Mouse (Mus musculus): ENCODE results near the gene Gpx6. TPM values are rescaled to one million over a fixed set of nuclear protein-coding genes. Genes with fewer than 3 reads are reported as not detected.

Gpx6 gene
- total RNA-seq, 2 experiments from 2014 or later, result not detected

GRCm38 (mm10) chr13:21322509-21323375 is 10.8 kb downstream of the Gpx6 start:
- no peak for ATAC-seq (replicated peaks; ENCODE audit: low FRiP score, poor library complexity, severe bottlenecking)

- ATAC-seq (replicated peaks; ENCODE audit: low FRiP score, poor library complexity, severe bottlenecking), result no peak
Measured at GRCm38 (mm10) chr13:21323405-21323804, 11.5 kb downstream of the Gpx6 start.

- ATAC-seq (replicated peaks; ENCODE audit: low FRiP score, poor library complexity, severe bottlenecking), result no peak
Measured at GRCm38 (mm10) chr13:21326191-21326590, 14.3 kb downstream of the Gpx6 start.

GRCm38 (mm10) chr13:21326657-21327211 is 14.8 kb downstream of the Gpx6 start:
- no peak for ATAC-seq (replicated peaks; ENCODE audit: low FRiP score, poor library complexity, severe bottlenecking)

- ATAC-seq (replicated peaks; ENCODE audit: low FRiP score, poor library complexity, severe bottlenecking), result no peak
Measured at GRCm38 (mm10) chr13:21327424-21327823, 15.5 kb downstream of the Gpx6 start.

GRCm38 (mm10) chr13:21346610-21347009 is 34.7 kb downstream of the Gpx6 start, which contains the start of gene Olfr1367:
TSS of gene Olfr1367 (plus strand) at chr13:21346910.
- no peak for ATAC-seq (replicated peaks; ENCODE audit: low FRiP score, poor library complexity, severe bottlenecking)

GRCm38 (mm10) chr13:21350593-21350992 is 38.7 kb downstream of the Gpx6 start:
- no peak for ATAC-seq (replicated peaks; ENCODE audit: low FRiP score, poor library complexity, severe bottlenecking)

GRCm38 (mm10) chr13:21362621-21363248 is 50.8 kb downstream of the Gpx6 start, which contains the start of gene Zscan12:
TSS of gene Zscan12 (plus strand) at chr13:21362820.
- ATAC-seq (replicated peaks; ENCODE audit: low FRiP score, poor library complexity, severe bottlenecking), result peak; percentile 99

GRCm38 (mm10) chr13:21363719-21364118 is 51.8 kb downstream of the Gpx6 start:
- no peak for ATAC-seq (replicated peaks; ENCODE audit: low FRiP score, poor library complexity, severe bottlenecking)

GRCm38 (mm10) chr13:21366635-21367034 is 54.7 kb downstream of the Gpx6 start:
- ATAC-seq (replicated peaks; ENCODE audit: low FRiP score, poor library complexity, severe bottlenecking), result no peak

Other genes starting within 250 kb of the Gpx6 start
- gene Olfr1370, start 237.2 kb upstream of the Gpx6 start, total RNA-seq (2015; ENCODE audit: low replicate concordance), result not detected in 2 replicates
- gene Olfr1370, start 237.2 kb upstream of the Gpx6 start, total RNA-seq (2017; ENCODE audit: low replicate concordance), result 0.14 TPM in 1 of 2 replicates, not detected in the other
- gene Olfr1369-ps1, start 200.6 kb upstream of the Gpx6 start, total RNA-seq (2015; ENCODE audit: low replicate concordance), result not detected in 2 replicates
- gene Olfr1369-ps1, start 200.6 kb upstream of the Gpx6 start, total RNA-seq (2017; ENCODE audit: low replicate concordance), result not detected in 2 replicates
- not detected in 2 replicates for gene Olfr263, start 182.5 kb upstream of the Gpx6 start, total RNA-seq (2015; ENCODE audit: low replicate concordance)
- not detected in 2 replicates for gene Olfr263, start 182.5 kb upstream of the Gpx6 start, total RNA-seq (2017; ENCODE audit: low replicate concordance)
- gene Olfr1368, start 166.3 kb upstream of the Gpx6 start, total RNA-seq (2015; ENCODE audit: low replicate concordance), result not detected in 2 replicates
- gene Olfr1368, start 166.3 kb upstream of the Gpx6 start, total RNA-seq (2017; ENCODE audit: low replicate concordance), result not detected in 2 replicates
- 11.9 and 18.4 TPM in 2 replicates for gene Trim27, start 132.7 kb upstream of the Gpx6 start, total RNA-seq (2015; ENCODE audit: low replicate concordance)
- 37.4 and 42.5 TPM in 2 replicates for gene Trim27, start 132.7 kb upstream of the Gpx6 start, total RNA-seq (2017; ENCODE audit: low replicate concordance)
- not detected in 2 replicates for gene Gpx5, start 19.4 kb upstream of the Gpx6 start, total RNA-seq (2015; ENCODE audit: low replicate concordance)
- gene Gpx5, start 19.4 kb upstream of the Gpx6 start, total RNA-seq (2017; ENCODE audit: low replicate concordance), result not detected in 2 replicates
- gene Olfr1367, start 34.8 kb downstream of the Gpx6 start, total RNA-seq (2015; ENCODE audit: low replicate concordance), result not detected in 2 replicates
- not detected in 2 replicates for gene Olfr1367, start 34.8 kb downstream of the Gpx6 start, total RNA-seq (2017; ENCODE audit: low replicate concordance)
- 0.84 TPM in 1 of 2 replicates, not detected in the other for gene Zscan12, start 50.7 kb downstream of the Gpx6 start, total RNA-seq (2015; ENCODE audit: low replicate concordance)
- 0.70 and 1.4 TPM in 2 replicates for gene Zscan12, start 50.7 kb downstream of the Gpx6 start, total RNA-seq (2017; ENCODE audit: low replicate concordance)
- 16.9 and 23.6 TPM in 2 replicates for gene Zkscan3, start 90.6 kb downstream of the Gpx6 start, total RNA-seq (2015; ENCODE audit: low replicate concordance)
- gene Zkscan3, start 90.6 kb downstream of the Gpx6 start, total RNA-seq (2017; ENCODE audit: low replicate concordance), result 13.9 and 19.9 TPM in 2 replicates
- not detected in 2 replicates for gene Pgbd1, start 128.9 kb downstream of the Gpx6 start, total RNA-seq (2015; ENCODE audit: low replicate concordance)
- gene Pgbd1, start 128.9 kb downstream of the Gpx6 start, total RNA-seq (2017; ENCODE audit: low replicate concordance), result 1.1 TPM in 1 of 2 replicates, not detected in the other
- gene Zscan26, start 141.6 kb downstream of the Gpx6 start, total RNA-seq (2015; ENCODE audit: low replicate concordance), result 3.8 and 4.8 TPM in 2 replicates
- 1.7 and 2.2 TPM in 2 replicates for gene Zscan26, start 141.6 kb downstream of the Gpx6 start, total RNA-seq (2017; ENCODE audit: low replicate concordance)
- 1.3 TPM in 1 of 2 replicates, not detected in the other for gene Nkapl, start 156.4 kb downstream of the Gpx6 start, total RNA-seq (2015; ENCODE audit: low replicate concordance)
- not detected in 2 replicates for gene Nkapl, start 156.4 kb downstream of the Gpx6 start, total RNA-seq (2017; ENCODE audit: low replicate concordance)
- not detected in 2 replicates for gene Zkscan4, start 166.8 kb downstream of the Gpx6 start, total RNA-seq (2015; ENCODE audit: low replicate concordance)
- gene Zkscan4, start 166.8 kb downstream of the Gpx6 start, total RNA-seq (2017; ENCODE audit: low replicate concordance), result not detected in 2 replicates
- not detected in 2 replicates for gene Gm10065, start 167.3 kb downstream of the Gpx6 start, total RNA-seq (2015; ENCODE audit: low replicate concordance)
- not detected in 2 replicates for gene Gm10065, start 167.3 kb downstream of the Gpx6 start, total RNA-seq (2017; ENCODE audit: low replicate concordance)
- gene AK157302, start 183.1 kb downstream of the Gpx6 start, total RNA-seq (2015; ENCODE audit: low replicate concordance), result 0.77 and 5.6 TPM in 2 replicates
- 7.8 and 15.1 TPM in 2 replicates for gene AK157302, start 183.1 kb downstream of the Gpx6 start, total RNA-seq (2017; ENCODE audit: low replicate concordance)
- 12.1 TPM in 1 of 2 replicates, not detected in the other for gene Gm11273, start 189.3 kb downstream of the Gpx6 start, total RNA-seq (2015; ENCODE audit: low replicate concordance)
- gene Gm11273, start 189.3 kb downstream of the Gpx6 start, total RNA-seq (2017; ENCODE audit: low replicate concordance), result 1.3 TPM in 1 of 2 replicates, not detected in the other
- gene Zkscan8, start 219.0 kb downstream of the Gpx6 start, total RNA-seq (2015; ENCODE audit: low replicate concordance), result 2.1 and 5.4 TPM in 2 replicates
- gene Zkscan8, start 219.0 kb downstream of the Gpx6 start, total RNA-seq (2017; ENCODE audit: low replicate concordance), result 1.7 and 3.4 TPM in 2 replicates
- not detected in 2 replicates for gene Olfr1366, start 230.7 kb downstream of the Gpx6 start, total RNA-seq (2015; ENCODE audit: low replicate concordance)
- gene Olfr1366, start 230.7 kb downstream of the Gpx6 start, total RNA-seq (2017; ENCODE audit: low replicate concordance), result not detected in 2 replicates
- gene Olfr1535, start 247.8 kb downstream of the Gpx6 start, total RNA-seq (2015; ENCODE audit: low replicate concordance), result not detected in 2 replicates
- 0.84 TPM in 1 of 2 replicates, not detected in the other for gene Olfr1535, start 247.8 kb downstream of the Gpx6 start, total RNA-seq (2017; ENCODE audit: low replicate concordance)

Measured in erythroblast, adult 5-6 weeks (primary cell).